Mouse (Mus musculus) heart, embryonic 16.5 days (tissue): Measurements from ENCODE around the gene Lrrc10. TPM values are rescaled to one million over a fixed set of nuclear protein-coding genes. Genes with fewer than 3 reads are reported as not detected.
A peak's percentile ranks its signal among the peaks of the same experiment; 100 is the strongest.

Source experiments
- ATAC-seq: fragments of 200-750 bp; cut with Nextera tagmentation; replicated peaks from 2 replicates; pipeline ENCODE4 v1.8.0; 2017; ENCODE audit warnings: moderate number of reproducible peaks; ENCODE audit not compliant: insufficient read depth, low FRiP score; ENCODE audit errors: extremely low read depth
- H3K27ac ChIP-seq: fragments of 300-500 bp; sonication (generic); 2 replicates; pipeline ENCODE4 v1.5.1; 2014; ENCODE audit warnings: mild to moderate bottlenecking, low read length, control low read depth, moderate library complexity
- H3K27me3 ChIP-seq: fragments of 300-500 bp; sonication (generic); 2 replicates; pipeline ENCODE4 v1.6.1; 2014; ENCODE audit warnings: low read length, mixed read lengths; ENCODE audit not compliant: control insufficient read depth, insufficient read depth
- H3K36me3 ChIP-seq: fragments of 300-500 bp; sonication (generic); 2 replicates; pipeline ENCODE4 v1.6.1; 2014; ENCODE audit not compliant: control insufficient read depth, insufficient read depth
- H3K4me1 ChIP-seq: fragments of 300-500 bp; sonication (generic); 2 replicates; pipeline ENCODE4 v1.6.1; 2014; ENCODE audit warnings: low read length, mixed read lengths; ENCODE audit not compliant: control insufficient read depth, insufficient read depth
- H3K4me2 ChIP-seq: fragments of 300-500 bp; sonication (generic); 2 replicates; pipeline ENCODE4 v1.6.1; 2014; ENCODE audit warnings: low read depth, mild to moderate bottlenecking, control low read depth, low read length
- H3K4me3 ChIP-seq: fragments of 300-500 bp; sonication (generic); 2 replicates; pipeline ENCODE4 v1.5.1; 2014; ENCODE audit warnings: mild to moderate bottlenecking, control low read depth, low read length
- H3K9ac ChIP-seq: fragments of 300-500 bp; sonication (generic); 2 replicates; pipeline ENCODE4 v1.6.1; 2014; ENCODE audit warnings: low read length, control low read depth
- H3K9me3 ChIP-seq: fragments of 300-500 bp; sonication (generic); replicated peaks from 2 replicates; pipeline ENCODE4 v1.6.1; 2016; ENCODE audit warnings: low read length; ENCODE audit not compliant: control insufficient read depth
- WGBS: fragments of 180-500 bp; shearing (Covaris S2); extraction: QIAGEN DNeasy Blood & Tissue Kit; methylation state at CpG from one replicate; pipeline ENCODE4 v1.1.7; 2014; 5-methylcytosine and 5-hydroxymethylcytosine counted together
- polyA plus RNA-seq: library from polyadenylated mRNA; unstranded; fragments of >200 nt; fragmentation: Nextera tagmentation; extraction: Ambion mirVana; gene quantifications from 2 replicates; pipeline ENCODE4 v1.2.1, GENCODE M21; 2015

Lrrc10 gene
- polyA plus RNA-seq, 1 experiment from 2014 or later: 60.4 TPM

DNA sequence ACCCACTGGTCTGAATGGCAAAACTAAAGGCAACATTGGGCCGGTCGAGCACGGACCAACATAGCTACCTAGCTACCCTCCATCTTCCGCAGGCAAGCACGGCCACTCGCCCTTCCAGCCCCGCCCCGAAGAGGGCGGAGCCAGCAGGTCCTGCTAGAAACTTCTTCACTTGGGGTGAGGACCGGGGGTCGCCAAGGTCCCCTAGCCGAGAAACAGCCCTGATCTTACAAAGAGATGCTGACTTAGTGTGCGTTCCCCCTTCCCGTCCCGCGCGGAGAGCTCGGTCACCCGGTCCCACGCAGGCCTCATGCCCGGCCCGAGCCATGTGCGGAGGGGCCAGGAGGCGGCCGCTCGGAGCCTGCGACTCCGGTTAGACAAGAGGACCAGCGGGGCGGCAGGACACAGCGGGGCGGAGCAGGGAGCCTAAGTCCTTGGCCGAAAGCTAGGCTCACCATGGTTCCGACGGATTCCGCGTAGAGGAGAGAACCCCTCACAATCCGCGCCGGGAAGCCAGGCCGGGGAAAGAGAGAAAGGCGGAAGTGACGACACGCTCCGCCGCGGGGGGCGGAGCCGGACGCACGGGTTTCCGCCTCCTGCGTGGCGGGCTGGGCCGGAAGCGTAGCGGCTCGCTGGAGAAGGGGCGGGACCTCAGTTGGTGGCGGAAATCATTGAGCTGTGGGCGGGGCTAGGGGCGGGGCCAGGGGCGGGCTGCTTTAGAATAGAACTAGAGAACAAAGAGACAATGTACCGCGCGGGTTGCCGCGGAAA is 18.3 kb downstream of the Lrrc10 start, which contains the start of gene Cct2:
TSS of gene Cct2 (minus strand) at position 561 of the 768 bp plus-strand sequence.
- peaks cover 10% of the 10 kb centered on the region for H3K4me1 ChIP-seq
- under 1% methylated on average over 67 of the region's 68 CpGs for WGBS
- peak; percentile 97 for ATAC-seq
- H3K4me2 ChIP-seq: peak within 1 kb of the TSS; percentile 76
- peak within 1 kb of the TSS; percentile 85 for H3K9ac ChIP-seq
- no peaks in the 10 kb centered on the region for H3K27me3 ChIP-seq
- H3K9me3 ChIP-seq: no peaks in the 10 kb centered on the region
- H3K4me3 ChIP-seq: peak within 1 kb of the TSS; percentile 87
- peak within 1 kb of the TSS; percentile 86 for H3K27ac ChIP-seq
- H3K36me3 ChIP-seq: peaks cover 24% of the 10 kb centered on the region

GRCm38 (mm10) chr10:117064076-117064475 is 18.9 kb downstream of the Lrrc10 start:
- peak overlapping the region; percentile 68 for H3K9ac ChIP-seq
- no peaks in the 10 kb centered on the region for H3K27me3 ChIP-seq
- H3K4me1 ChIP-seq: peaks cover 10% of the 10 kb centered on the region
- H3K4me3 ChIP-seq: peak overlapping the region; percentile 87
- H3K36me3 ChIP-seq: peaks cover 27% of the 10 kb centered on the region
- peak overlapping the region; percentile 86 for H3K27ac ChIP-seq
- ATAC-seq: no peak
- 9% methylated on average over 7 of the region's 7 CpGs for WGBS
- H3K4me2 ChIP-seq: peak overlapping the region; percentile 72
- no peaks in the 10 kb centered on the region for H3K9me3 ChIP-seq

DNA sequence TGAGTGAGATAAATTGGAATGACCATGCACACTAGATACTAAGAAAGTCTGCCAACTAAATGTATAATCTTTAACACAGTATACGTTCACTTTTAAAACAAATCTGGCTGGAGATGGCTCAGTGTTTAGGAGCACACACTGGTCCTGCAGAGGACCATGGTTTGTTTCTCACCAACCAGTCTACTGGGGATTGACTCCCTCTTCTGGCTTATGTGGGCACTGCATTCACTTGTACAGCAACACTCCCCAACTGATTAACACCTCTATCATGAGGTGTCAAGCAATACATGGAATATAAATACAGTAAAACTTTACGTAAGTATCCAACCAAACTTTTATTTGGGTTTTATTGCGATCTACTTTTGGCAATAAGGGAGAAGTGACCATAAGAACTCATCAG is 24.0 kb downstream of the Lrrc10 start:
- peaks cover 15% of the 10 kb centered on the region for H3K4me1 ChIP-seq
- H3K4me3 ChIP-seq: no peak overlapping the region
- H3K27ac ChIP-seq: no peak overlapping the region
- no peak overlapping the region for H3K9ac ChIP-seq
- H3K4me2 ChIP-seq: no peak overlapping the region
- no peaks in the 10 kb centered on the region for H3K27me3 ChIP-seq
- no peak for ATAC-seq
- peaks cover 32% of the 10 kb centered on the region for H3K36me3 ChIP-seq
- no peaks in the 10 kb centered on the region for H3K9me3 ChIP-seq
- WGBS: 78% methylated on average over 3 of the region's 3 CpGs

- H3K4me3 ChIP-seq: no peak overlapping the region
- H3K9me3 ChIP-seq: no peaks in the 10 kb centered on the region
- 72% methylated on average over 18 of the region's 18 CpGs for WGBS
- no peak; the same call in 1 of the 2 replicates for ATAC-seq
- no peak overlapping the region for H3K9ac ChIP-seq
- peaks cover 8% of the 10 kb centered on the region for H3K4me1 ChIP-seq
- no peak overlapping the region for H3K4me2 ChIP-seq
- no peak overlapping the region for H3K27ac ChIP-seq
- H3K36me3 ChIP-seq: peaks cover 41% of the 10 kb centered on the region
- H3K27me3 ChIP-seq: no peaks in the 10 kb centered on the region
Measured at GRCm38 (mm10) chr10:117072191-117072888, 27.2 kb downstream of the Lrrc10 start.

GRCm38 (mm10) chr10:117073176-117073575 is 28.0 kb downstream of the Lrrc10 start:
- 52% methylated on average over 7 of the region's 7 CpGs for WGBS
- ATAC-seq: no peak
- H3K9ac ChIP-seq: no peak overlapping the region
- no peaks in the 10 kb centered on the region for H3K27me3 ChIP-seq
- no peaks in the 10 kb centered on the region for H3K9me3 ChIP-seq
- H3K27ac ChIP-seq: no peak overlapping the region
- H3K36me3 ChIP-seq: peaks cover 41% of the 10 kb centered on the region
- H3K4me2 ChIP-seq: no peak overlapping the region
- peaks cover 8% of the 10 kb centered on the region for H3K4me1 ChIP-seq
- no peak overlapping the region for H3K4me3 ChIP-seq

GRCm38 (mm10) chr10:117078284-117078683 is 33.1 kb downstream of the Lrrc10 start:
- Histone ChIP-seq H3K9ac (no peak overlapping the region), H3K4me1 (peaks cover 9% of the 10 kb centered on the region), H3K4me2 (no peak overlapping the region), H3K27ac (no peak overlapping the region), H3K27me3 (no peaks in the 10 kb centered on the region), H3K4me3 (no peak overlapping the region), H3K9me3 (no peaks in the 10 kb centered on the region), H3K36me3 (peaks cover 36% of the 10 kb centered on the region)
- ATAC-seq: peak; percentile 31; the same call in 1 of the 2 replicates
- WGBS: 74% methylated on average over 6 of the region's 6 CpGs

DNA sequence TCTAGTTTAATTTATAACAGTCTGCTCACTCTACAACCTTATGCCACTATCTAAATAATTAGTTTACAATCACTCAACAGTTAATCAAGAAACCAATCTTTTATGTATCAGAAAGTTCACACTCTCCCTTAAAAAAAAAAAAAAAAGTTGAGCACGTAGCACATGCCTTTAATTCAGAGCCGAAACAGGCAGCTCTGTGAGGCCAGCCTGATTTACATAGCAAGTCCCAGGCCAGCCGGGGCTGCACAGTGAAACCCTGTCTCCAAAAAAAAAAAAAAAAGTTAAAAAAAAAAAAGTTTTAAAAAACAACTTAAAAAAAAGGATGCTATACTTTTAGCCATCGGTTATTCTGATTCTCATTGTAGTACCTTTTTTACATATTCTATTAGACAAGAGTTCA is 36.2 kb downstream of the Lrrc10 start:
- H3K4me2 ChIP-seq: no peak overlapping the region
- no peak overlapping the region for H3K27ac ChIP-seq
- WGBS: 80% methylated on average over 4 of the region's 4 CpGs
- H3K36me3 ChIP-seq: peaks cover 32% of the 10 kb centered on the region
- H3K9ac ChIP-seq: no peak overlapping the region
- 0 out of 2 replicates have a peak, but pooled peaks cover 4% of the 10 kb centered on the region for H3K4me1 ChIP-seq
- no peaks in the 10 kb centered on the region for H3K9me3 ChIP-seq
- no peaks in the 10 kb centered on the region for H3K27me3 ChIP-seq
- no peak overlapping the region for H3K4me3 ChIP-seq
- no peak for ATAC-seq

DNA sequence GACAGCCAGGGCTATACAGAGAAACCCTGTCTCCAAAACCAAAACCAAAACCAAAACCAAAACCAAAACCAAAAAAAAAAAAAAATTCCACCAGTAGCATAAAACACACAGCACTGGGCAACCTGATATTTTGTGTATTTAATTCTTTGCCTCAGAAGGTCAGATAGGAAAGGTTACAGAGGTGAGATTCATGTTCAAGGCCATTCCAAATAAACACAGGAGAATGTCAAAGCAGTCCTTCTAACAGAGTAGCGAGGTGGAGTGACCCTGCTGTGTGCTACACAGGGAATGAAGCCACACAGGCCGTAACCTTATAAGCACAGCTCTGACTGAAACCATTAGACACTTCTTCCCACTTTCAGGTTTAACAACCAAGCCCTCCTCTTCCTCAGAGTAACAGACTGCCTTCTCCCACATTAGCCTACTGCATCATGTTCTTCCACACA is 36.8 kb downstream of the Lrrc10 start:
- Histone ChIP-seq H3K9ac (no peak overlapping the region), H3K4me1 (0 out of 2 replicates have a peak, but pooled peaks cover 4% of the 10 kb centered on the region), H3K27ac (no peak overlapping the region; the same call in 1 of the 2 replicates), H3K4me2 (no peak overlapping the region), H3K4me3 (no peak overlapping the region), H3K9me3 (no peaks in the 10 kb centered on the region), H3K27me3 (no peaks in the 10 kb centered on the region), H3K36me3 (peaks cover 30% of the 10 kb centered on the region)
- no peak for ATAC-seq
- 83% methylated on average over 2 of the region's 2 CpGs for WGBS

- no peak overlapping the region for H3K9ac ChIP-seq
- no peak overlapping the region for H3K27ac ChIP-seq
- no peaks in the 10 kb centered on the region for H3K27me3 ChIP-seq
- H3K36me3 ChIP-seq: peaks cover 15% of the 10 kb centered on the region
- H3K4me3 ChIP-seq: no peak overlapping the region
- no peaks in the 10 kb centered on the region for H3K9me3 ChIP-seq
- WGBS: 76% methylated on average over 4 of the region's 4 CpGs
- H3K4me1 ChIP-seq: peaks cover 10% of the 10 kb centered on the region
- no peak overlapping the region for H3K4me2 ChIP-seq
- no peak for ATAC-seq
Measured at GRCm38 (mm10) chr10:117089628-117090027, 44.5 kb downstream of the Lrrc10 start.
